Mouse (Mus musculus) retina, postnatal 1 day (tissue): ENCODE results near the gene Fam208b.

ENCODE experiments used
- DNase-seq: peaks from one replicate; pipeline ENCODE4 v3.0.0-alpha.2; 2012

The Fam208b gene

GRCm38 (mm10) chr13:3610795-3611438 is at the start of gene Fam208b:
Gene Fam208b, minus strand, starts transcription at chr13:3611108.
- DNase-seq, result peak; percentile 100

- DNase-seq, result no peak
Observed at GRCm38 (mm10) chr13:3659163-3660160, 48.6 kb upstream of the Fam208b start.

- DNase-seq, result no peak
Observed at GRCm38 (mm10) chr13:3654432-3654831, 43.5 kb upstream of the Fam208b start.

GRCm38 (mm10) chr13:3650569-3650968 is 39.7 kb upstream of the Fam208b start:
- DNase-seq, result no peak

GRCm38 (mm10) chr13:3646566-3646965 is 35.7 kb upstream of the Fam208b start:
- DNase-seq, result no peak

GRCm38 (mm10) chr13:3645919-3646318 is 35.0 kb upstream of the Fam208b start:
- DNase-seq, result no peak

GRCm38 (mm10) chr13:3644871-3645270 is 34.0 kb upstream of the Fam208b start:
- no peak for DNase-seq

- no peak for DNase-seq
Observed at GRCm38 (mm10) chr13:3642538-3642937, 31.6 kb upstream of the Fam208b start.

GRCm38 (mm10) chr13:3642049-3642448 is 31.1 kb upstream of the Fam208b start:
- peak; percentile 47 for DNase-seq

- no peak for DNase-seq
Observed at GRCm38 (mm10) chr13:3636797-3637196, 25.9 kb upstream of the Fam208b start.

- DNase-seq, result no peak
Observed at GRCm38 (mm10) chr13:3635076-3635475, 24.2 kb upstream of the Fam208b start.

- peak; percentile 85 for DNase-seq
Observed at GRCm38 (mm10) chr13:3633895-3634811, 23.2 kb upstream of the Fam208b start, which contains the start of gene Asb13. Gene Asb13, plus strand, starts transcription at chr13:3634032.

GRCm38 (mm10) chr13:3633131-3633530 is 22.2 kb upstream of the Fam208b start:
- DNase-seq, result no peak

- DNase-seq, result no peak
Observed at GRCm38 (mm10) chr13:3632551-3632950, 21.6 kb upstream of the Fam208b start.

GRCm38 (mm10) chr13:3628102-3628501 is 17.2 kb upstream of the Fam208b start:
- no peak for DNase-seq

GRCm38 (mm10) chr13:3627139-3627538 is 16.2 kb upstream of the Fam208b start:
- no peak for DNase-seq

- DNase-seq, result peak; percentile 59
Observed at GRCm38 (mm10) chr13:3610118-3610794, 652 bp downstream of the Fam208b start.

GRCm38 (mm10) chr13:3609780-3610117 is 1.2 kb downstream of the Fam208b start:
- DNase-seq, result no peak

- no peak for DNase-seq
Observed at GRCm38 (mm10) chr13:3596232-3596631, 14.7 kb downstream of the Fam208b start.

GRCm38 (mm10) chr13:3594311-3594710 is 16.6 kb downstream of the Fam208b start:
- DNase-seq, result no peak

- DNase-seq, result peak; percentile 4
Observed at GRCm38 (mm10) chr13:3590789-3591188, 20.1 kb downstream of the Fam208b start.

GRCm38 (mm10) chr13:3563953-3564352 is 47.0 kb downstream of the Fam208b start:
- no peak for DNase-seq
